In the genomic region with DNA sequence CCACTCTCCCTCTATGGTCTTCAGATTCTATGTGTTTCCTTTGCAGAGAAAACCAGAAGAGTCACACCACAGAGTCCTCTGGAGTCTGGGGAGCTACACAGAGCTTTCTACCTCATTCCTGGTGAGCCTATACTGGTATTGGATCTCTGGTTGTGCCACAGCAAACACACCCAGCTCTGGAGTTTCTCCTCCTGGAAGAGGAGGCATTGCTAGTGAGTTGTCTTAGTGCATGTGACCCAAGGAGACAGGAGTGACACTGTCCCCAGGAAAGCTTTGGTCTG, we compare ENCODE assay signal across 18 mouse cellular contexts.
DNase-seq lines count a peak whose midpoint lies in the region; ATAC-seq and TF ChIP-seq lines count a peak whose summit lies in the region.
"Had no signal": no experiment of that assay in that cellular context is flagged by ENCODE, and none has a peak within 500 bp of the region (broad histone marks: within the 10 kb centered on the region; RNA-seq: fewer than 3 reads in every experiment).

No protein-coding gene starts in this region.

- H3K4me2 ChIP-seq in heart, embryonic 12.5 days: no peak overlapping the region
- H3K4me2 ChIP-seq in liver, embryonic 11.5 days: no peak overlapping the region
- no peak overlapping the region for H3K4me2 ChIP-seq in limb, embryonic 13.5 days (replicated peaks)
- H3K4me2 ChIP-seq: lung, embryonic 15.5 days had no signal

- H3K4me3 ChIP-seq in heart, embryonic 12.5 days: no peak overlapping the region
- no peak overlapping the region for H3K4me3 ChIP-seq in liver, adult 2 months (ENCODE audit: insufficient read depth, low read depth, low read length)
- H3K4me3 ChIP-seq in liver, embryonic 11.5 days (ENCODE audit: low read depth, low read length): no peak overlapping the region
- no peak overlapping the region for H3K4me3 ChIP-seq in brown adipose tissue, adult 24 weeks (ENCODE audit: insufficient read depth, low read depth, low read length)
- no peak overlapping the region for H3K4me3 ChIP-seq in limb, embryonic 13.5 days
- H3K4me3 ChIP-seq: erythroblast, embryonic 14.5 days; lung, embryonic 15.5 days had no signal

- no peak for ATAC-seq in heart, embryonic 12.5 days (ENCODE audit: insufficient number of reproducible peaks, low FRiP score)
- ATAC-seq in liver, embryonic 11.5 days (replicated peaks; ENCODE audit: low FRiP score): no peak
- ATAC-seq in limb, embryonic 13.5 days (ENCODE audit: low FRiP score, low read depth): no peak
- ATAC-seq: forebrain, embryonic 14.5 days; hindbrain, embryonic 16.5 days; midbrain, embryonic 16.5 days had no signal

- no peak for DNase-seq in heart, postnatal 10 days
- DNase-seq in liver, adult 2 months (ENCODE audit: extremely low read depth, low read depth, low spot score): no peak
- no peak for DNase-seq in liver, embryonic 11.5 days (ENCODE audit: low spot score)
- no peak for DNase-seq in urinary bladder, postnatal 10 days (ENCODE audit: low spot score)
- DNase-seq in layer of hippocampus, adult 11-12 months (ENCODE audit: low spot score): no peak
- DNase-seq: adrenal gland, postnatal 10 days; B cell, adult 2 months; cerebellum, adult 8-10 months; kidney, adult 8-10 months; thymus, postnatal 14 days had no signal

- H3K9ac ChIP-seq in heart, embryonic 12.5 days: no peak overlapping the region
- no peak overlapping the region for H3K9ac ChIP-seq in liver, adult 2 months (ENCODE audit: low read depth, low read length)
- H3K9ac ChIP-seq in liver, embryonic 11.5 days (ENCODE audit: low read depth, low read length): no peak overlapping the region
- 0 out of 2 replicates have a peak overlapping the region, but pooled peaks have one; percentile 35 for H3K9ac ChIP-seq in limb, embryonic 13.5 days
- H3K9ac ChIP-seq: lung, embryonic 15.5 days had no signal

- peak overlapping the region; percentile 82 for H3K27ac ChIP-seq in heart, embryonic 12.5 days (ENCODE audit: poor library complexity, severe bottlenecking)
- H3K27ac ChIP-seq in liver, adult 2 months (replicated peaks; ENCODE audit: insufficient read depth, low read depth, low read length): peak overlapping the region; percentile 5
- H3K27ac ChIP-seq in liver, embryonic 11.5 days (ENCODE audit: low read depth, low read length): no peak overlapping the region; the same call in 1 of the 2 replicates
- peak overlapping the region; percentile 66 for H3K27ac ChIP-seq in brown adipose tissue, adult 24 weeks (replicated peaks; ENCODE audit: low read depth, low read length)
- H3K27ac ChIP-seq in limb, embryonic 13.5 days: 0 out of 2 replicates have a peak overlapping the region, but pooled peaks have one; percentile 10

- no peak for TF ChIP-seq CTCF in liver, adult 2 months (IDR thresholded peaks at IDR 0.05; ENCODE audit: low read depth, low read length)

- H3K9me3 ChIP-seq in heart, embryonic 12.5 days (replicated peaks): no peaks in the 10 kb centered on the region
- peaks cover 3% of the 10 kb centered on the region; the same call in 1 of the 2 replicates for H3K9me3 ChIP-seq in liver, embryonic 11.5 days (ENCODE audit: control insufficient read depth, low read length)
- H3K9me3 ChIP-seq in limb, embryonic 13.5 days: peaks cover 6% of the 10 kb centered on the region; the same call in 1 of the 2 replicates
- H3K9me3 ChIP-seq: lung, embryonic 15.5 days had no signal

- H3K27me3 ChIP-seq in heart, embryonic 12.5 days (replicated peaks): no peaks in the 10 kb centered on the region
- H3K27me3 ChIP-seq in liver, adult 2 months (ENCODE audit: control insufficient read depth, insufficient read depth, low read length): no peaks in the 10 kb centered on the region
- H3K27me3 ChIP-seq in liver, embryonic 11.5 days (replicated peaks; ENCODE audit: control insufficient read depth, insufficient read depth, low read length): no peaks in the 10 kb centered on the region
- H3K27me3 ChIP-seq in limb, embryonic 13.5 days: no peaks in the 10 kb centered on the region
- H3K27me3 ChIP-seq: lung, embryonic 15.5 days had no signal

- peaks cover 93% of the 10 kb centered on the region for H3K4me1 ChIP-seq in heart, embryonic 12.5 days (replicated peaks)
- peaks cover 10% of the 10 kb centered on the region for H3K4me1 ChIP-seq in liver, adult 2 months (ENCODE audit: control insufficient read depth, insufficient read depth, low read length)
- peaks cover 45% of the 10 kb centered on the region for H3K4me1 ChIP-seq in liver, embryonic 11.5 days (replicated peaks; ENCODE audit: control insufficient read depth, insufficient read depth, low read length)
- H3K4me1 ChIP-seq in brown adipose tissue, adult 24 weeks (ENCODE audit: control insufficient read depth, insufficient read depth, insufficient read length, low read length): peaks cover 57% of the 10 kb centered on the region
- peaks cover 20% of the 10 kb centered on the region for H3K4me1 ChIP-seq in limb, embryonic 13.5 days

- intact Hi-C loops in heart, postnatal 10 days (cut with DNase I): no loop called here

- H3K79me2 ChIP-seq in liver, adult 2 months (ENCODE audit: control insufficient read depth, insufficient read depth, low read length): no peaks in the 10 kb centered on the region; the same call in 1 of the 2 replicates

- H3K36me3 ChIP-seq in heart, embryonic 12.5 days: peaks cover 41% of the 10 kb centered on the region
- peaks cover 3% of the 10 kb centered on the region; the same call in 1 of the 2 replicates for H3K36me3 ChIP-seq in liver, adult 2 months (ENCODE audit: control insufficient read depth, insufficient read depth, low read length)
- 0 out of 2 replicates have a peak, but pooled peaks cover 2% of the 10 kb centered on the region for H3K36me3 ChIP-seq in liver, embryonic 11.5 days (ENCODE audit: control insufficient read depth, insufficient read depth, low read length)
- H3K36me3 ChIP-seq in limb, embryonic 13.5 days: peaks cover 32% of the 10 kb centered on the region
- H3K36me3 ChIP-seq: lung, embryonic 15.5 days had no signal

- no peak for TF ChIP-seq POLR2A in liver, adult 2 months (IDR thresholded peaks at IDR 0.05; ENCODE audit: extremely low read depth, insufficient read depth, low read length)
